Mouse (Mus musculus): ENCODE results near the gene Sel1l3.

GRCm38 (mm10) chr5:53236136-53236535 is 22.4 kb upstream of the Sel1l3 start:
- TF ChIP-seq CTCF (IDR thresholded peaks at IDR 0.05) (no peak), POLR2A (IDR thresholded peaks at IDR 0.05; ENCODE audit: insufficient read depth, low read depth, low read length) (no peak)
